In the genomic region with DNA sequence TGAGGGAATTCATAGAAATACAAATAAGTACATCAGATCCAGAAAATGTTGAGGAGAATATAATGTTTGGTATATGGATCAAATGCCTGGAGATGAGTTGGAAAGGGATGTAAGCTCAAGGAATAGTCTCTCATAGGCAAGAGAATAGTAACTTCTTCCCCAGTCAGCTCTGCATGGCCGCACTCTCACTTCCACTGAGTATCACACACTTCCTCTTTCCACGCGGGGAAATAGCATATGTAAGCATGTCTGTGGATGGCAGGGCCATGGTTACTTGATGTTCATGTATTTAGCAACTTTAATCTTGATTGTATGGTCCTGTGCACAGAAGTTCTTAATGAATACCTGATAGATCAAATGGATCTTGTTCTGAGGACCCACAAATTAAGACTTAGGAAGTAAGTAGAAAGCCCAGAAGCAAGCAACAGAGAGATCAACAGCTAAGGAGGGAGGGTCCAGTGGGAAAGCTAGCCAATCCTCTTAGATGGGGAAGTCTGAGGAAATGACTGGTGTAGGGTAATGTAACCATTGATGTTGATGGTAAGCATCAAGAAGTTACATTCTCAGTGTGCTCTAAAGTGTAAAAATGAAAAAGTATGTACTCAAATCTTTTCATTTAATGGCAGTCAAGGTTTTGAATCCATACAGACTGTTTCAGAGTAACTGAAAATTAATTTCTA, we compare ENCODE assay signal across 1 mouse cellular context.
TF ChIP-seq lines count a peak whose summit lies in the region.

No protein-coding gene starts in this region.

TF ChIP-seq in CH12.LX, 34 proteins besides CTCF, POLR2A, EP300 and RAD21 (continued from another document):
- no peak for TF ChIP-seq UBTF (IDR thresholded peaks at IDR 0.05; ENCODE audit: low read depth, low read length)
- no peak for TF ChIP-seq ELF1 (IDR thresholded peaks at IDR 0.05; ENCODE audit: low read depth, low read length)
- peak; percentile 53; the same call in 1 of the 2 replicates for TF ChIP-seq MAFK (IDR thresholded peaks at IDR 0.05; ENCODE audit: insufficient replicate concordance, low read length)
- TF ChIP-seq IRF4 (IDR thresholded peaks at IDR 0.05; ENCODE audit: low read depth, low read length), result peak; percentile 95
- TF ChIP-seq ETS1 (conservative IDR thresholded peaks at IDR 0.05; ENCODE audit: low read depth, low read length), result no peak
- TF ChIP-seq PAX5 (IDR thresholded peaks at IDR 0.05; ENCODE audit: low read length), result no peak
- peak; percentile 35; the same call in 1 of the 2 replicates for TF ChIP-seq MEF2A (IDR thresholded peaks at IDR 0.05; ENCODE audit: borderline replicate concordance, low read depth, low read length)
- no peak for TF ChIP-seq TCF12 (IDR thresholded peaks at IDR 0.05; ENCODE audit: low read depth, low read length)
- no peak for TF ChIP-seq HCFC1 (IDR thresholded peaks at IDR 0.05; ENCODE audit: low read depth, low read length)
- no peak for TF ChIP-seq KAT2A (IDR thresholded peaks at IDR 0.05; ENCODE audit: insufficient replicate concordance, low read length)
- TF ChIP-seq GABPA (IDR thresholded peaks at IDR 0.05; ENCODE audit: insufficient replicate concordance, low read depth, low read length), result no peak
- TF ChIP-seq RCOR1 (conservative IDR thresholded peaks at IDR 0.05; ENCODE audit: low read depth, low read length), result no peak
- TF ChIP-seq USF2 (conservative IDR thresholded peaks at IDR 0.05; ENCODE audit: low read depth, low read length), result no peak
- no peak for TF ChIP-seq USF1 (IDR thresholded peaks at IDR 0.05; ENCODE audit: low read depth, low read length)
- no peak for TF ChIP-seq MYC (IDR thresholded peaks at IDR 0.05; ENCODE audit: low read depth, low read length)
- TF ChIP-seq POLR2AphosphoS2 (IDR thresholded peaks at IDR 0.05; ENCODE audit: low read depth, low read length), result no peak
- TF ChIP-seq MAX (IDR thresholded peaks at IDR 0.05; ENCODE audit: low read length), result no peak
- 0 out of 2 replicates have a peak, but pooled peaks have one; percentile 37 for TF ChIP-seq SIN3A (IDR thresholded peaks at IDR 0.05; ENCODE audit: low read length)
- no peak for TF ChIP-seq SMC3 (IDR thresholded peaks at IDR 0.05; ENCODE audit: low read depth, low read length)
- TF ChIP-seq NRF1 (IDR thresholded peaks at IDR 0.05; ENCODE audit: low read depth, low read length), result no peak
